16 mouse cellular contexts compared by ENCODE assay signal in genomic region chr5:117165946-117166345, GRCm38 (mm10).
"Had no signal": no experiment of that assay in that cellular context is flagged by ENCODE, and none has a peak within 500 bp of the region (broad histone marks: within the 10 kb centered on the region; RNA-seq: fewer than 3 reads in every experiment).

No protein-coding gene starts in this region.

- H3K9ac ChIP-seq: neural tube, embryonic 13.5 days; neural tube, embryonic 15.5 days; stomach, embryonic 15.5 days had no signal

- H3K9me3 ChIP-seq: neural tube, embryonic 13.5 days; neural tube, embryonic 15.5 days; stomach, embryonic 15.5 days had no signal

- H3K4me3 ChIP-seq: neural tube, embryonic 13.5 days; neural tube, embryonic 15.5 days; stomach, embryonic 15.5 days had no signal

- H3K36me3 ChIP-seq: neural tube, embryonic 13.5 days; neural tube, embryonic 15.5 days; stomach, embryonic 15.5 days had no signal

- H3K4me1 ChIP-seq: neural tube, embryonic 13.5 days; neural tube, embryonic 15.5 days; stomach, embryonic 15.5 days had no signal

- H3K27me3 ChIP-seq: neural tube, embryonic 13.5 days; neural tube, embryonic 15.5 days; stomach, embryonic 15.5 days had no signal

- DNase-seq: retina, postnatal 1 day; right cerebral cortex, adult 18-20 months; right cerebral cortex, postnatal 14 days; right cerebral cortex, postnatal 25 days; right cerebral cortex, postnatal 4 days; spleen, adult 18-20 months; thymus, adult 18-20 months; thymus, adult 2 months; thymus, postnatal 14 days; thymus, postnatal 25 days; thymus, postnatal 36 days; thymus, postnatal 4 days had no signal

- H3K4me2 ChIP-seq: neural tube, embryonic 13.5 days; neural tube, embryonic 15.5 days; stomach, embryonic 15.5 days had no signal

- H3K27ac ChIP-seq: neural tube, embryonic 13.5 days; neural tube, embryonic 15.5 days; stomach, embryonic 15.5 days; stomach, postnatal 0 days had no signal
